Mouse (Mus musculus): ENCODE measurements around the gene Clec2h. TPM values are rescaled to one million over a fixed set of nuclear protein-coding genes. Genes with fewer than 3 reads are reported as not detected.

Clec2h gene
- total and polyA plus RNA-seq, 3 experiments: not detected

- H3K27ac ChIP-seq (ENCODE audit: control insufficient read depth, low read depth, low read length): no peak overlapping the region
- H3K9me3 ChIP-seq (replicated peaks; ENCODE audit: insufficient read depth, low read length): no peaks in the 10 kb centered on the region
- no peak overlapping the region for H3K9ac ChIP-seq (ENCODE audit: control insufficient read depth, low read depth, low read length, poor library complexity, severe bottlenecking)
- no peak overlapping the region for H3K4me3 ChIP-seq (ENCODE audit: control insufficient read depth in 1 of 2, insufficient read depth in 1 of 2, low read depth in 2 of 2, low read length in 2 of 2)
- TF ChIP-seq ELF1 (IDR thresholded peaks at IDR 0.05; ENCODE audit: low read depth, low read length) (no peak), TCF12 (IDR thresholded peaks at IDR 0.05; ENCODE audit: low read depth, low read length) (no peak), TBP (IDR thresholded peaks at IDR 0.05; ENCODE audit: low read depth, low read length) (no peak), ZNF384 (IDR thresholded peaks at IDR 0.05; ENCODE audit: low read depth, low read length) (no peak), MYC (IDR thresholded peaks at IDR 0.05; ENCODE audit: low read depth, low read length) (no peak), MYB (IDR thresholded peaks at IDR 0.05; ENCODE audit: low read depth, low read length) (no peak), HCFC1 (IDR thresholded peaks at IDR 0.05; ENCODE audit: low read depth, low read length) (no peak), POLR2AphosphoS2 (IDR thresholded peaks at IDR 0.05; ENCODE audit: low read length) (no peak), USF2 (IDR thresholded peaks at IDR 0.05; ENCODE audit: borderline replicate concordance in 1 of 2, insufficient read depth in 1 of 2, low read depth in 1 of 2, low read length in 2 of 2) (no peak), MAX (IDR thresholded peaks at IDR 0.05; ENCODE audit: low read length) (no peak), GATA1 (IDR thresholded peaks at IDR 0.05; ENCODE audit: low read depth, low read length) (no peak), RCOR1 (IDR thresholded peaks at IDR 0.05; ENCODE audit: low read depth, low read length) (no peak)
- no peaks in the 10 kb centered on the region for H3K4me1 ChIP-seq (ENCODE audit: control insufficient read depth in 1 of 2, insufficient read depth in 2 of 2, low read length in 2 of 2)
- DNase-seq (ENCODE audit: low read depth, low spot score): no peak
- H3K36me3 ChIP-seq (ENCODE audit: control insufficient read depth in 1 of 2, insufficient read depth in 2 of 2, low read length in 2 of 2): no peaks in the 10 kb centered on the region
- no peaks in the 10 kb centered on the region for H3K27me3 ChIP-seq (ENCODE audit: control insufficient read depth in 1 of 2, insufficient read depth in 2 of 2, low read length in 2 of 2)
- no peaks in the 10 kb centered on the region for H3K79me2 ChIP-seq (ENCODE audit: control insufficient read depth, insufficient read depth, low read length, poor library complexity)
These were observed 9.2 kb upstream of the Clec2h start for GRCm38 (mm10) chr6:128652938-128653337.

GRCm38 (mm10) chr6:128661249-128661648, 936 bp upstream of the Clec2h start:
- Histone ChIP-seq H3K9ac (ENCODE audit: control insufficient read depth, low read depth, low read length, poor library complexity, severe bottlenecking) (no peak overlapping the region), H3K9me3 (replicated peaks; ENCODE audit: insufficient read depth, low read length) (no peaks in the 10 kb centered on the region), H3K27me3 (ENCODE audit: control insufficient read depth in 1 of 2, insufficient read depth in 2 of 2, low read length in 2 of 2) (no peaks in the 10 kb centered on the region), H3K36me3 (ENCODE audit: control insufficient read depth in 1 of 2, insufficient read depth in 2 of 2, low read length in 2 of 2) (no peaks in the 10 kb centered on the region), H3K79me2 (ENCODE audit: control insufficient read depth, insufficient read depth, low read length, poor library complexity) (no peaks in the 10 kb centered on the region), H3K4me3 (ENCODE audit: control insufficient read depth in 1 of 2, insufficient read depth in 1 of 2, low read depth in 2 of 2, low read length in 2 of 2) (no peak overlapping the region), H3K27ac (ENCODE audit: control insufficient read depth, low read depth, low read length) (no peak overlapping the region), H3K4me1 (ENCODE audit: control insufficient read depth in 1 of 2, insufficient read depth in 2 of 2, low read length in 2 of 2) (no peaks in the 10 kb centered on the region)
- TF ChIP-seq USF1 (IDR thresholded peaks at IDR 0.05; ENCODE audit: low read depth, low read length): no peak
- TF ChIP-seq MAFK (IDR thresholded peaks at IDR 0.05; ENCODE audit: borderline replicate concordance, low read depth, low read length): no peak
- TF ChIP-seq HCFC1 (IDR thresholded peaks at IDR 0.05; ENCODE audit: low read depth, low read length): no peak
- no peak for TF ChIP-seq MXI1 (IDR thresholded peaks at IDR 0.05; ENCODE audit: low read depth, low read length)
- TF ChIP-seq GABPA (IDR thresholded peaks at IDR 0.05; ENCODE audit: low read depth, low read length): no peak
- TF ChIP-seq EP300 (IDR thresholded peaks at IDR 0.05; ENCODE audit: low read depth in 1 of 2, low read length in 2 of 2): no peak
- TF ChIP-seq GATA1 (IDR thresholded peaks at IDR 0.05; ENCODE audit: low read depth, low read length): no peak
- no peak for TF ChIP-seq CHD2 (IDR thresholded peaks at IDR 0.05; ENCODE audit: low read length)
- no peak for TF ChIP-seq TCF12 (IDR thresholded peaks at IDR 0.05; ENCODE audit: low read depth, low read length)
- no peak for TF ChIP-seq POLR2A (IDR thresholded peaks at IDR 0.05; ENCODE audit: control insufficient read depth in 1 of 2, insufficient read depth in 1 of 2, low read depth in 1 of 2, low read length in 2 of 2, poor library complexity in 1 of 2)
- TF ChIP-seq TAL1 (IDR thresholded peaks at IDR 0.05; ENCODE audit: low read length): no peak
- TF ChIP-seq KAT2A (conservative IDR thresholded peaks at IDR 0.05; ENCODE audit: low read depth, low read length): no peak
- DNase-seq (ENCODE audit: low read depth, low spot score): no peak

Measured in MEL (cell line).